Mouse (Mus musculus) testis, adult 2 months (tissue): ENCODE measurements around the gene Rbfox1. TPM values are rescaled to one million over a fixed set of nuclear protein-coding genes. Genes with fewer than 3 reads are reported as not detected.
A peak's percentile ranks its signal among the peaks of the same experiment; 100 is the strongest.

Source experiments
- H3K27ac ChIP-seq: fragments of 200-500 bp; 2 replicates; pipeline ENCODE4 v1.5.1; 2012; ENCODE audit warnings: low read depth, low read length; ENCODE audit not compliant: control insufficient read depth, insufficient read depth
- H3K27me3 ChIP-seq: fragments of 200-500 bp; 2 replicates; pipeline ENCODE4 v1.6.1; 2012; ENCODE audit warnings: mild to moderate bottlenecking, low read length, moderate library complexity; ENCODE audit not compliant: control insufficient read depth, insufficient read depth
- H3K36me3 ChIP-seq: fragments of 200-500 bp; 2 replicates; pipeline ENCODE4 v1.6.1; 2012; ENCODE audit warnings: mild to moderate bottlenecking, low read length; ENCODE audit not compliant: control insufficient read depth, insufficient read depth
- H3K4me1 ChIP-seq: fragments of 200-500 bp; 2 replicates; pipeline ENCODE4 v1.6.1; 2012; ENCODE audit warnings: low read length; ENCODE audit not compliant: control insufficient read depth, insufficient read depth
- H3K4me3 ChIP-seq: fragments of 200-500 bp; 2 replicates; pipeline ENCODE4 v1.5.1; 2012; ENCODE audit warnings: low read depth, mild to moderate bottlenecking, low read length, moderate library complexity, mixed read lengths; ENCODE audit not compliant: control insufficient read depth
- CTCF ChIP-seq: fragments of 200-500 bp; IDR thresholded peaks from 2 replicates; pipeline ENCODE4 v1.5.1; 2012; ENCODE audit warnings: low read depth, mild to moderate bottlenecking, inconsistent platforms, low read length, moderate library complexity; ENCODE audit not compliant: control insufficient read depth, insufficient read depth, insufficient replicate concordance
- POLR2A ChIP-seq: fragments of 200-500 bp; IDR thresholded peaks from 2 replicates; pipeline ENCODE4 v1.6.1; 2012; ENCODE audit warnings: low read depth, mild to moderate bottlenecking, inconsistent platforms, low read length, moderate library complexity; ENCODE audit not compliant: control insufficient read depth
- polyA plus RNA-seq: library from polyadenylated mRNA; depleted of rRNA; stranded (reverse); fragments of >200 nt; gene quantifications from 2 replicates; pipeline ENCODE4 v1.2.3, GENCODE M21; 2012

Rbfox1 gene
- polyA plus RNA-seq, 1 experiment = 0.23 TPM

GRCm38 (mm10) chr16:6900006-6900405 is 1014.9 kb downstream of the Rbfox1 start:
- Histone ChIP-seq H3K4me3 (no peak overlapping the region), H3K27ac (no peak overlapping the region), H3K4me1 (no peaks in the 10 kb centered on the region), H3K36me3 (no peaks in the 10 kb centered on the region), H3K27me3 (no peaks in the 10 kb centered on the region)
- TF ChIP-seq POLR2A = no peak
- TF ChIP-seq CTCF = no peak

- no peak for TF ChIP-seq POLR2A
- no peak for TF ChIP-seq CTCF
- no peaks in the 10 kb centered on the region for H3K36me3 ChIP-seq
These were observed 1019.8 kb downstream of the Rbfox1 start for GRCm38 (mm10) chr16:6904984-6905383.

GRCm38 (mm10) chr16:6906001-6906400 is 1020.8 kb downstream of the Rbfox1 start:
- Histone ChIP-seq H3K4me3 (no peak overlapping the region), H3K27ac (no peak overlapping the region)
- TF ChIP-seq POLR2A = no peak
- TF ChIP-seq CTCF = no peak

More at GRCm38 (mm10) chr16:6904984-6905383, 1019.8 kb downstream of the Rbfox1 start:
- no peak overlapping the region for H3K27ac ChIP-seq
- H3K4me1 ChIP-seq = no peaks in the 10 kb centered on the region
- H3K27me3 ChIP-seq = no peaks in the 10 kb centered on the region
- no peak overlapping the region for H3K4me3 ChIP-seq

GRCm38 (mm10) chr16:6907550-6907949 is 1022.4 kb downstream of the Rbfox1 start:
- Histone ChIP-seq H3K27me3 (no peaks in the 10 kb centered on the region), H3K27ac (no peak overlapping the region), H3K4me3 (no peak overlapping the region), H3K4me1 (no peaks in the 10 kb centered on the region), H3K36me3 (no peaks in the 10 kb centered on the region)
- TF ChIP-seq POLR2A (no peak), CTCF (no peak)

More at GRCm38 (mm10) chr16:6906001-6906400, 1020.8 kb downstream of the Rbfox1 start:
- no peaks in the 10 kb centered on the region for H3K4me1 ChIP-seq
- no peaks in the 10 kb centered on the region for H3K36me3 ChIP-seq
- H3K27me3 ChIP-seq = no peaks in the 10 kb centered on the region

GRCm38 (mm10) chr16:6914531-6914930 is 1029.4 kb downstream of the Rbfox1 start:
- Histone ChIP-seq H3K4me3 (no peak overlapping the region), H3K4me1 (no peaks in the 10 kb centered on the region), H3K27me3 (no peaks in the 10 kb centered on the region), H3K36me3 (no peaks in the 10 kb centered on the region), H3K27ac (no peak overlapping the region)
- TF ChIP-seq POLR2A (no peak), CTCF (no peak)

GRCm38 (mm10) chr16:6918641-6919040 is 1033.5 kb downstream of the Rbfox1 start:
- no peaks in the 10 kb centered on the region for H3K27me3 ChIP-seq
- H3K4me3 ChIP-seq = peak overlapping the region; percentile 53; the same call in 1 of the 2 replicates
- no peaks in the 10 kb centered on the region for H3K4me1 ChIP-seq
- no peak overlapping the region for H3K27ac ChIP-seq
- H3K36me3 ChIP-seq = no peaks in the 10 kb centered on the region
- TF ChIP-seq CTCF (no peak), POLR2A (no peak)

- Histone ChIP-seq H3K27me3 (no peaks in the 10 kb centered on the region), H3K36me3 (no peaks in the 10 kb centered on the region), H3K4me1 (no peaks in the 10 kb centered on the region), H3K4me3 (no peak overlapping the region), H3K27ac (no peak overlapping the region)
- TF ChIP-seq CTCF = no peak
- TF ChIP-seq POLR2A = no peak
These were observed 1034.5 kb downstream of the Rbfox1 start for GRCm38 (mm10) chr16:6919681-6920080.

- H3K36me3 ChIP-seq = no peaks in the 10 kb centered on the region
- TF ChIP-seq POLR2A (no peak), CTCF (no peak)
- H3K27ac ChIP-seq = no peak overlapping the region
These were observed 1042.5 kb downstream of the Rbfox1 start for GRCm38 (mm10) chr16:6927661-6928060.

GRCm38 (mm10) chr16:6930795-6931194 is 1045.6 kb downstream of the Rbfox1 start:
- Histone ChIP-seq H3K36me3 (no peaks in the 10 kb centered on the region), H3K27me3 (no peaks in the 10 kb centered on the region), H3K4me1 (no peaks in the 10 kb centered on the region), H3K4me3 (no peak overlapping the region), H3K27ac (no peak overlapping the region)
- no peak for TF ChIP-seq POLR2A
- TF ChIP-seq CTCF = no peak

More at GRCm38 (mm10) chr16:6927661-6928060, 1042.5 kb downstream of the Rbfox1 start:
- no peaks in the 10 kb centered on the region for H3K27me3 ChIP-seq
- H3K4me1 ChIP-seq = no peaks in the 10 kb centered on the region
- H3K4me3 ChIP-seq = no peak overlapping the region
